Mouse (Mus musculus) midbrain, embryonic 10.5 days (tissue): Measurements from ENCODE around the gene Slc44a3. TPM values are rescaled to one million over a fixed set of nuclear protein-coding genes. Genes with fewer than 3 reads are reported as not detected.

Experiments
- DNase-seq: peaks from one replicate; pipeline ENCODE4 v3.0.0-alpha.2; 2017; ENCODE audit warnings: low spot score
- H3K27ac ChIP-seq: fragments of 300-500 bp; sonication (generic); replicated peaks from 2 replicates; pipeline ENCODE4 v1.5.1; 2016; ENCODE audit warnings: mild to moderate bottlenecking
- H3K27me3 ChIP-seq: fragments of 300-500 bp; sonication (generic); 2 replicates; pipeline ENCODE4 v1.6.1; 2016; ENCODE audit warnings: low read depth, mild to moderate bottlenecking; ENCODE audit not compliant: poor library complexity, severe bottlenecking
- H3K36me3 ChIP-seq: fragments of 300-500 bp; sonication (generic); 2 replicates; pipeline ENCODE4 v1.6.1; 2016; ENCODE audit warnings: mild to moderate bottlenecking, moderate library complexity
- H3K4me1 ChIP-seq: fragments of 300-500 bp; sonication (generic); 2 replicates; pipeline ENCODE4 v1.6.1; 2016
- H3K4me3 ChIP-seq: fragments of 300-500 bp; sonication (generic); 2 replicates; pipeline ENCODE4 v1.5.1; 2016; ENCODE audit warnings: mild to moderate bottlenecking, moderate library complexity
- H3K9me3 ChIP-seq: fragments of 300-500 bp; sonication (generic); replicated peaks from 2 replicates; pipeline ENCODE4 v1.6.1; 2016; ENCODE audit warnings: mild to moderate bottlenecking
- WGBS: fragments of 180-500 bp; shearing (Covaris S2); methylation state at CpG from one replicate; pipeline ENCODE4 v1.1.7; 2016; 5-methylcytosine and 5-hydroxymethylcytosine counted together
- polyA plus RNA-seq: library from polyadenylated mRNA; unstranded; fragments of >200 nt; fragmentation: Nextera tagmentation; extraction: Ambion mirVana; gene quantifications from 2 replicates; pipeline ENCODE4 v1.2.1, GENCODE M21; 2016

Gene Slc44a3
- polyA plus RNA-seq, 1 experiment from 2014 or later, result 0.43 TPM

DNA sequence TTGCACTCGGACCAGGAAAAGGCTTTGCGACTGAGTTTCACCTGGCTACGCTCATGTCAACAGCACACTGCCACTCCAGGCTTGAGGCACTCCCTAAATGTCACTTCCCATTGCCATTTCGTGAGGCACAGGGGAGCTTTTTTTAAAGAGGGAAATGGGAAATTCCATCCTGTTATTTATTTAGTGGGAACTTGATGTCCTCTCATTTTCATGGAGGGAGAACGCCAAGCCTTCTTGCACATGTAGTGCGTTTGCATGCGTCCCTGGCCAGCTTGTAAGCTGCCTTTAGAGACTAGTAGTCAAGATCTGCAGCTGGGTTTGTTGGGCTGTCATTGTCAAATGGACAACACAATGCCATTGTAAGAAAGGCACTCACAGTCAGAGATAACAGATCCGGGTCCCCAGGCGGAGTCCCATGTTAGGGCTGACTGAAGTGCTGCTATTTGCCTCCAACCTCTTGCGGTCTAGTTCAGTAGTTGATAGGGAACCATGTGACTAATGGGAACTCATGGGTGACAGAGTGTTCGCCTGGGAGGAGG, 92.5 kb downstream of the Slc44a3 start:
- peaks cover 100% of the 10 kb centered on the region for H3K36me3 ChIP-seq
- peaks cover 44% of the 10 kb centered on the region for H3K4me1 ChIP-seq
- peaks cover 12% of the 10 kb centered on the region for H3K9me3 ChIP-seq
- no peak overlapping the region for H3K27ac ChIP-seq
- 87% methylated on average over 11 of the region's 11 CpGs for WGBS
- no peaks in the 10 kb centered on the region for H3K27me3 ChIP-seq
- H3K4me3 ChIP-seq, result no peak overlapping the region
- no peak for DNase-seq

DNA sequence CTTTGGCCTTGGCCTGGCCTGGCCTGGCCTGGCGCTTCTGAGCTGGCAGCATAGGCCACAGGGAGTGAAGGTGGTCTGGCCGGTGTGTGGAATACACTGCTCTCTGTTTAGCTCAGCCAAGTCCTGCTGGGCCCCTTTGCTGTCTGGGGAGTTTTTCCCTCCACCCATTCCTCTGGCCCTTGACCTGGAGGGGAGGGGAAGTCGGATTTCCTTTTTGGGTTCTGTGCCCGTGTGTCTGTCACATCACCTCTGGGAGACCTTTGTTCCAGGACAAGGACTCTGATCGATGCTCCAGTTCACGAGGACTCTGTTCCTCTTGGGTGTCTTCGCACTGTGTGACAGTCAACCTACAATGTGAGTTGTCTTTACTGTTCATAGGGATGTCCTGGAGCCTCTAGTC, 94.2 kb downstream of the Slc44a3 start:
- Histone ChIP-seq H3K36me3 (peaks cover 99% of the 10 kb centered on the region), H3K4me3 (no peak overlapping the region), H3K27ac (no peak overlapping the region), H3K9me3 (no peaks in the 10 kb centered on the region; the same call in 1 of the 2 replicates), H3K4me1 (peaks cover 61% of the 10 kb centered on the region), H3K27me3 (no peaks in the 10 kb centered on the region)
- DNase-seq, result no peak
- WGBS, result 76% methylated on average over 7 of the region's 7 CpGs

DNA sequence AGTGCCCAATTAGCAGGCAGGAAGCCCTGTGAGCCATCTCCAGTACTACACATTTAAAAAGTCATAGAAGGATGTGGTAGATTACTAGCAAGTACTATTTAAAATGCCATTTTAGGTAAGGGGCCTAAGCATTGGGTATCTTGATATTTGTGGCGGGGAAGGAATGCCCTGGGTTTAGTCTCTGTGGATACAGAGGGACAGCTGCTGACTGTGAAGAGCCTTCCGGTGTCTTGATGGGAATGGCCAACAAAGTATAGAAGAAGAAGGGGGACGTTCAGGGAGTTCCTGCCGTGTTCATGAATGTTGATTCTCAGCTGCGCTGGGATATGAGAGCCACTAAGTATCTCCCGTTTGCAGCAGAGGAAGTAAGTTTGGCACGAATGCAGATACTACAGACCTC, 95.1 kb downstream of the Slc44a3 start:
- Histone ChIP-seq H3K36me3 (peaks cover 99% of the 10 kb centered on the region), H3K4me1 (peaks cover 70% of the 10 kb centered on the region), H3K27ac (no peak overlapping the region), H3K4me3 (no peak overlapping the region), H3K27me3 (no peaks in the 10 kb centered on the region), H3K9me3 (no peaks in the 10 kb centered on the region)
- WGBS, result 91% methylated on average over 7 of the region's 7 CpGs
- DNase-seq, result no peak

DNA sequence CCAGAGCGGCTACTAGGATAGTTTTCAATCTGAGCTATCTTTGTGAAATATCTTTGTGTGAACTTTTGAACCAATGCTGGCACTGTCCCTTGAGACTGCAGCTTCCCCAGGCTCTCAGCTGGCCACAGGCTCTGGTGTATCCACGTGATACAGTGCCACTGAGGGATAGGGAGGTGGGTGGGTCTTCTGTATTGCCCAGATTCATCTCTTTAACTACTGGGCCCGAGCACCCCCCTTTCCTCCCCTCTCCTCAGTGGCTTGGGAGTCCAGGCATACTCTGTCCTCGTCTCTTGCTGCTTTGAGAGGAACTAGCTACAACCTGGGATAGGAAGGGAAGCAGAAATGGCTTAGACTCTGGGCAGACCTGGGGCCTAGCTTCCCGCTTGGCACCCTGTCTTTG, 96.9 kb downstream of the Slc44a3 start:
- Histone ChIP-seq H3K4me1 (peaks cover 87% of the 10 kb centered on the region), H3K27me3 (no peaks in the 10 kb centered on the region), H3K9me3 (no peaks in the 10 kb centered on the region), H3K27ac (no peak overlapping the region), H3K36me3 (peaks cover 92% of the 10 kb centered on the region), H3K4me3 (no peak overlapping the region)
- 90% methylated on average over 5 of the region's 5 CpGs for WGBS
- DNase-seq, result no peak

DNA sequence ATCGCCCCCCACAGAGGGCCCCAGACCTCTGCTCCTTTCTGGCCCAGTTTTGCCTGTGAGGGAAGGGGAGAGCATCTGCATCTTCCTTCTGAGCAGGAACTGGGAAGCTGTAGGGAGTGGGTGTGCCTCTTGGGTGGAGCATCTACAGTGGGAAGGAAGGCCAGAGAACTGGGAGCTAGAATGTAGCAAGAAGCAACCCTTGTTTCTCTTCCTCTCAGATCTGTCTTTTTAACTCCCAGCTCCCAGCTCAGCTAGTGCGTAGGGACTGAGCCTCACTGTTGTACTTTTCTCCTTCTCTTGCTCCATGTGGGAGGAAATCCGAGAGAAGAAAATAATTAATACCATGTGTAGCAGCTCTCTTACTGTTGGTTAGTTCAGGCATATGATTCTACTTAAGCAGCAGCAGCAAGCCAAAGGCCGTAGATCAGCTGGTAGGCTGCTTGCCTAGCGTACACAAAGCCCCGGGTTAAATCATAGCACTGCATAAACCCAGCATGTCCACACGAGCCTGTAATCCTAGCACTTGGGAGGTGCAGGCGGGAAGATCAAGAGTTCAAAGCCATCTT, 98.2 kb downstream of the Slc44a3 start:
- Histone ChIP-seq H3K27ac (0 out of 2 replicates have a peak overlapping the region, but pooled peaks have one; percentile 57), H3K36me3 (peaks cover 80% of the 10 kb centered on the region), H3K4me1 (peaks cover 89% of the 10 kb centered on the region), H3K9me3 (no peaks in the 10 kb centered on the region), H3K4me3 (no peak overlapping the region), H3K27me3 (no peaks in the 10 kb centered on the region)
- no peak for DNase-seq
- 64% methylated on average over 8 of the region's 8 CpGs for WGBS

DNA sequence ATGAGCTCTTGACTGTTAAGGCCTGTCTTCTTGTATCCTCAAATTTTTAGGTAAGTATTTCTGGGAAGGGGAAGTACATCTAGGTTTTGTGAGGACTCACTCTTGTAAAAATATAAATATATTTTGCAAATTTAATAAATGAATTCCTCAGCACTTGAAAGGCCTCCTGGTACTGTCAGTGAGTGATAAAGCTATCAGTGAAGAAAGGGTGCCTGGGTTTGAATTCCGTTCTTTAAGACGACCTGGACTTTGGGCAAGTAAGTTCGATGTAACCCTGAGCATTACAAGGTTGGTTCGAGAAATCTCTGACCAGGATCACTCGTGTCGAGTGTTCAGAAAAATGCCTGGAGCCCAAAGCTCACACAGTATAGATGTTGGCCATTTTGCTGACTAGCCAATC, 98.8 kb downstream of the Slc44a3 start:
- 83% methylated on average over 6 of the region's 6 CpGs for WGBS
- Histone ChIP-seq H3K9me3 (no peaks in the 10 kb centered on the region), H3K27me3 (no peaks in the 10 kb centered on the region), H3K4me1 (peaks cover 92% of the 10 kb centered on the region), H3K4me3 (no peak overlapping the region), H3K27ac (no peak overlapping the region), H3K36me3 (peaks cover 73% of the 10 kb centered on the region)
- no peak for DNase-seq

DNA sequence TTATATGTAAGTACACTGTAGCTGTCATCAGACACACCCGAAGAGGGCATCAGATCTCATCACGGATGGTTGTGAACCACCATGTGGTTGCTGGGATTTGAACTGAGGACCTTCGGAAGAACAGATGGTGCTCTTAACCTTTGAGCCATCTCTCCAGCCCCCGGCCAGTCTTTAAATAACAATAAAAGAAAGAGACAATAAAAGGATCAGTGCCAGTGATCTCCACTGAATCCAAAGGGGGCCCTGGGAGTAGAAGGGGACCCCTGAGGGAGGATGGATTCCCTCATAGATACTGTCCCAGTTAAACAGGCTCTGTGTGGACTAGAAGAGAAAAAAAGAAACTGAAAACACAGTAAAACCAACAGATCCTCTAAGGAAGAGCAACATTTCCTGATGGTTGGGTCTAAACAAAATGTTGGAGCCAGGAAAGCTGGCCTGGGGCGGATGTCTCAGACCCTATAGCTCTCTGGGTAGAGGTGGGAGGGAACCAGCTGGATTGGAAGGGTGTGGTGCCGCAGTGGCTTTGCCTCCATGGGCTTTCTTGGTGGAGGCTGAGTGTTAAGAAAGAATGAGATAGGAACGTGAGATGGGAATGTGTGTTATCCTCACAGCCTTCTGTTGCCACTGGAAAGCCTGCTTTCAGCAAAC, 101.8 kb downstream of the Slc44a3 start:
- Histone ChIP-seq H3K4me3 (peak overlapping the region; percentile 92), H3K9me3 (no peaks in the 10 kb centered on the region), H3K36me3 (peaks cover 43% of the 10 kb centered on the region), H3K27ac (peak overlapping the region; percentile 73), H3K27me3 (no peaks in the 10 kb centered on the region), H3K4me1 (peaks cover 82% of the 10 kb centered on the region)
- DNase-seq, result peak; percentile 25
- WGBS, result 25% methylated on average over 7 of the region's 7 CpGs

DNA sequence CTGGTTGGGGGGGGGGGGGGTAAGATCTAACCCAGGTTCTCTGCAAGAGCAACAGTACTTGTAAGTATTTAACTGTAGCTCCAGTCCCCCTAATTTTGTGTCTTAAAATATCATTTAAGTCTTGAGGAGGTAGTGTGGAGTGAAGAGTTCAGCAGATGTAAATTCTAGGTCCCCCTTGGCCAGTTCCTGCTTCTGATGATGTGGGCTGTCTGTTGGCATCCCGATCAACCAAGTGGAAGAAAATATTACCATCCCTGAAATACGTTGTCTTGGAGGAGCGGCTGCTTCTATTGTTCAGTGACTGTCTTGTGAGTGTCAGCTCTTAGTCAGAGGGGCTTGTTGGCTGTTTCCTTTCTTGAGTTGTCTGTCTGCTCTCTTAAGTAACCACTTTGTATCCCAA, 102.7 kb downstream of the Slc44a3 start:
- H3K36me3 ChIP-seq, result peaks cover 34% of the 10 kb centered on the region
- peak overlapping the region; percentile 92 for H3K4me3 ChIP-seq
- H3K9me3 ChIP-seq, result no peaks in the 10 kb centered on the region
- peaks cover 79% of the 10 kb centered on the region for H3K4me1 ChIP-seq
- peaks cover 9% of the 10 kb centered on the region for H3K27me3 ChIP-seq
- 45% methylated on average over 3 of the region's 3 CpGs for WGBS
- DNase-seq, result no peak
- H3K27ac ChIP-seq, result peak overlapping the region; percentile 73

DNA sequence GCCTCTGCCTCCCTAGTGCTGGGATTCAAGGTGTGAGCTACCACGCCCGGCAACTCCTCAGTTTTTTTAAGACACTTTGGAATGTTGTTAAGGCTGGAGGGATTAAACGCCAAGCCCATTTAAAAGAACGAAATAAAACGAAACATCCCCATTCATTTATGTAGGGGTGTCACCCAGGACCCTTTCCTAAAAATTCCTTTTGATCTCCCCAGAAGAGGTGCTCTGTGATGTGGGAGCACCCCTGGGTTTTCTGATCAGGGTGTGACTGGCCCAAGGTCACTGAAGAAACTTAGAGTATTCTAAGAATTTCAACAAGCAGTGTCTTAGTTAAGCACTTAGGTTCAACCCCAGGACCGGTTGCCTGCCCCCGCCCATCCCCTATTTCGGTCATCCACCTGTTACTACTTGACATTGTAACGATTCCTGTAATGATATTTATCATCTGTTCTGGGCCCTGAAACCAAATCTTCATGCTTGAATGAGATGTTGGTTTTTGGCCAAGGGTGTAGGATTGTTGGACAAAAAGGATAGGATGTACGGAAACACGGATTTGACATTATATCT, 103.4 kb downstream of the Slc44a3 start:
- Histone ChIP-seq H3K27me3 (peaks cover 16% of the 10 kb centered on the region), H3K27ac (peak overlapping the region; percentile 100), H3K4me3 (peak overlapping the region; percentile 92), H3K9me3 (no peaks in the 10 kb centered on the region), H3K4me1 (peaks cover 72% of the 10 kb centered on the region), H3K36me3 (peaks cover 27% of the 10 kb centered on the region)
- DNase-seq, result no peak
- 58% methylated on average over 11 of the region's 11 CpGs for WGBS

DNA sequence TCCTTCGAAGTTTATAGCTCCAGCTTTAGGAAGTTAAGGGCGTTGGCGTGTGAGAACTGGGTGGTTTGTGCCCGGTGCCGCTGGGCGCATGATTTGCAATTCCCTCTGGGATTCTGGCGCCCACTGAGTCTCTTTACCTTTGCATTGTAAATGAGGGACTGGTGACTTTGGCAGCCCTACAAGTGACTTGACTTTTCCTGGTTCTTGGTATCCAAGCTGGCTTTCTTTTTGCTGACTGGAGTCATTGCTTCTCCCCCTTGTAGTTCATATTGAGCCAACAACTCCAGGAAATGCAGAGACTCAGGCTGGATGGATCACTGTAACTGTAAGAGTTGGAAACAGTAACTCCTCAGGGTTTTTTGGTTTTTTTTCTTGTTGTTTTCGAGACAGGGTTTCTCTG, 104.0 kb downstream of the Slc44a3 start:
- peak overlapping the region; percentile 100 for H3K27ac ChIP-seq
- peaks cover 22% of the 10 kb centered on the region for H3K36me3 ChIP-seq
- peaks cover 21% of the 10 kb centered on the region for H3K27me3 ChIP-seq
- H3K4me1 ChIP-seq, result peaks cover 67% of the 10 kb centered on the region
- WGBS, result 9% methylated on average over 8 of the region's 8 CpGs
- peak overlapping the region; percentile 92 for H3K4me3 ChIP-seq
- H3K9me3 ChIP-seq, result no peaks in the 10 kb centered on the region
- DNase-seq, result peak; percentile 26

DNA sequence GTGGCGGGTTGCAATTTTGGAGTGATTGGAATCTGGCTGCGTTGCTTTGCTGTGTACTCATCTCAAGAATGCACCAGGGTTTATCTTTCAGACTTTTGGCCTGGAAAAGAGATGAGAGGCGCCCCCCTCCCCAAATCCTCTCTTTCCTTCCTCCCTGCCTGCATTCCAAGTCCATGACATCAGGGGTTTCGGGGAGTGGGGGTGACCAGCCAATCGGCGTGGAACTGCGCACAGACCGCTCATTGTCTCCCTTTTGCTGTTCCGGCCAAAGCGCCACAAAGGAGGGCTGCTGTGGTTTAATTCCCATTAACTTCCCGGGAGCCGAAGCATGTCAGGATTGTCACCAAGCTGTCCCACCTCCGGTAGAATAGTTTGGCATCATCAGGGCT, 104.7 kb downstream of the Slc44a3 start:
- peak overlapping the region; percentile 100 for H3K27ac ChIP-seq
- H3K9me3 ChIP-seq, result no peaks in the 10 kb centered on the region
- peaks cover 59% of the 10 kb centered on the region for H3K4me1 ChIP-seq
- H3K4me3 ChIP-seq, result peak overlapping the region; percentile 92
- peaks cover 15% of the 10 kb centered on the region for H3K36me3 ChIP-seq
- under 1% methylated on average over 13 of the region's 13 CpGs for WGBS
- peaks cover 24% of the 10 kb centered on the region for H3K27me3 ChIP-seq
- peak; percentile 93 for DNase-seq

DNA sequence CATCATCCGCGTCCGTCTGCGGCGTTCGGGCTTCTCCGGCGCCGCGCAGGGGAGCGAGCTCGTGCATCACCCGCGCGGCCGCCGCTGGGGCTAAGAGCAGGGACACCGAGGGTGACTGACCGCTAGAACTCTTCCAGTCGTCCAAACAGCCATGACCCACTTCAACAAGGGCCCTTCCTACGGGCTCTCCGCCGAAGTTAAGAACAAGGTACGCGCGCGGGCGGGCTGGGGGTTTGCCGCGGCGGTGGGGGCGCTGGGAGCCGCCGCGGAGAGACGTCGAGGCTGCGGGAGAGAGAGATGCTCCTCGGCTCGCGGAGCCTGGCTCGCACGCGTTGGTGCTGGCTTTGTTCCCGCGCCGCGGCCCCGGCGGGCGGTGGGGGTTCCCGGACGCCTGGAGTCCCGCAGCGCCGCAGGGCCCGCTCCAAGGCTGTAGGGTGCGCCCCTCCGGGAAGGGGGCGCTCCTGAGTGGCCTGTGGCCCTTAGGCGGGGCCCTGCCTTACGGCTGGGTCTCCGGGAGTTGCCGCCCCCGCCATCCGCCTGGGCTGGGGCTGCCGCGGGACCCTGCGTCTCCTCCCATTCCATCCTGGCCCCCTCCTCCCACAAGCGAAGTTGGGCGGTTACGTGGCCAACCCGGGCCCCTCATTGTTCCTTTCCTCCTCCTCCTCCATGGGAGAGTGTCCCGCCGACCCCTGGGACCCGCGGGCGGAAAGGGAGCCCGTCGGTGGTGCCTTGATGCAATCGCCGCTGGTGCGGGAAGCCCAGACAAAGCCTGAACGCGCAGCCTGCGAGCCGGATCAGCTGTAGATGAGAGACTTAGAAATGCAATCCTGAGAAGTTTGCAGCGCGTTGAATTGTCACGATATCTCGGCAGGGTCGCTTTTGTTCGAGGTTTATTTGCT, 105.3 kb downstream of the Slc44a3 start:
- peaks cover 9% of the 10 kb centered on the region; the same call in 1 of the 2 replicates for H3K36me3 ChIP-seq
- H3K27ac ChIP-seq, result peak overlapping the region; percentile 100
- peak overlapping the region; percentile 92 for H3K4me3 ChIP-seq
- peaks cover 24% of the 10 kb centered on the region for H3K27me3 ChIP-seq
- peak; percentile 86 for DNase-seq
- under 1% methylated on average over 91 of the region's 93 CpGs for WGBS
- H3K9me3 ChIP-seq, result no peaks in the 10 kb centered on the region
- peaks cover 53% of the 10 kb centered on the region for H3K4me1 ChIP-seq
